Mouse (Mus musculus) forebrain, embryonic 12.5 days (tissue): ENCODE results near the gene Sri. TPM values are rescaled to one million over a fixed set of nuclear protein-coding genes. Genes with fewer than 3 reads are reported as not detected.

ENCODE experiments used
- ATAC-seq: fragments of 200-750 bp; cut with Nextera tagmentation; 2 replicates; pipeline ENCODE4 v1.8.0; 2017; ENCODE audit warnings: moderate TSS enrichment; ENCODE audit not compliant: low FRiP score
- H3K27ac ChIP-seq: fragments of 300-500 bp; sonication (generic); 2 replicates; pipeline ENCODE4 v1.5.1; 2016; ENCODE audit warnings: mild to moderate bottlenecking
- H3K27me3 ChIP-seq: fragments of 300-500 bp; sonication (generic); 2 replicates; pipeline ENCODE4 v1.6.1; 2016; ENCODE audit warnings: mild to moderate bottlenecking
- H3K36me3 ChIP-seq: fragments of 300-500 bp; sonication (generic); replicated peaks from 2 replicates; pipeline ENCODE4 v1.6.1; 2016; ENCODE audit warnings: mild to moderate bottlenecking
- H3K4me1 ChIP-seq: fragments of 300-500 bp; sonication (generic); 2 replicates; pipeline ENCODE4 v1.6.1; 2016
- H3K4me2 ChIP-seq: fragments of 300-500 bp; sonication (generic); 2 replicates; pipeline ENCODE4 v1.6.1; 2016; ENCODE audit warnings: mild to moderate bottlenecking, moderate library complexity
- H3K4me3 ChIP-seq: fragments of 300-500 bp; sonication (generic); replicated peaks from 2 replicates; pipeline ENCODE4 v1.5.1; 2016; ENCODE audit warnings: mild to moderate bottlenecking
- H3K9ac ChIP-seq: fragments of 300-500 bp; sonication (generic); 2 replicates; pipeline ENCODE4 v1.6.1; 2016; ENCODE audit warnings: mild to moderate bottlenecking
- H3K9me3 ChIP-seq: fragments of 300-500 bp; sonication (generic); 2 replicates; pipeline ENCODE4 v1.6.1; 2016
- WGBS: fragments of 180-500 bp; shearing (Covaris S2); methylation state at CpG from one replicate; pipeline ENCODE4 v1.1.7; 2016; 5-methylcytosine and 5-hydroxymethylcytosine counted together
- polyA plus RNA-seq: library from polyadenylated mRNA; unstranded; fragments of >200 nt; fragmentation: Nextera tagmentation; extraction: Ambion mirVana; gene quantifications from 2 replicates; pipeline ENCODE4 v1.2.1, GENCODE M21; 2016

Gene Sri
- polyA plus RNA-seq, 1 experiment from 2014 or later, result 145 TPM

- ATAC-seq, result no peak
- H3K27ac ChIP-seq, result no peak overlapping the region
- WGBS, result 73% methylated on average over 6 of the region's 6 CpGs
These were observed 17.3 kb downstream of the Sri start for GRCm38 (mm10) chr5:8063207-8063606.

GRCm38 (mm10) chr5:8073406-8073805 is 27.5 kb downstream of the Sri start:
- H3K4me3 ChIP-seq, result no peak overlapping the region
- 88% methylated on average over 9 of the region's 9 CpGs for WGBS
- H3K9me3 ChIP-seq, result no peaks in the 10 kb centered on the region
- no peaks in the 10 kb centered on the region for H3K4me1 ChIP-seq
- ATAC-seq, result no peak
- H3K9ac ChIP-seq, result no peak overlapping the region
- 0 out of 2 replicates have a peak, but pooled peaks cover 3% of the 10 kb centered on the region for H3K36me3 ChIP-seq
- no peak overlapping the region for H3K4me2 ChIP-seq
- no peaks in the 10 kb centered on the region for H3K27me3 ChIP-seq
- no peak overlapping the region for H3K27ac ChIP-seq

More at GRCm38 (mm10) chr5:8063207-8063606, 17.3 kb downstream of the Sri start:
- H3K36me3 ChIP-seq, result peaks cover 45% of the 10 kb centered on the region
- H3K27me3 ChIP-seq, result no peaks in the 10 kb centered on the region
- H3K4me1 ChIP-seq, result no peaks in the 10 kb centered on the region
- H3K4me2 ChIP-seq, result no peak overlapping the region
- no peak overlapping the region for H3K4me3 ChIP-seq
- H3K9ac ChIP-seq, result no peak overlapping the region
- H3K9me3 ChIP-seq, result no peaks in the 10 kb centered on the region

- Histone ChIP-seq H3K36me3 (0 out of 2 replicates have a peak, but pooled peaks cover 3% of the 10 kb centered on the region), H3K4me1 (no peaks in the 10 kb centered on the region), H3K4me2 (no peak overlapping the region), H3K27ac (no peak overlapping the region), H3K9me3 (no peaks in the 10 kb centered on the region), H3K9ac (no peak overlapping the region), H3K27me3 (no peaks in the 10 kb centered on the region), H3K4me3 (no peak overlapping the region)
- 89% methylated on average over 9 of the region's 9 CpGs for WGBS
- no peak for ATAC-seq
These were observed 28.2 kb downstream of the Sri start for GRCm38 (mm10) chr5:8073901-8074561.

- ATAC-seq, result no peak
- Histone ChIP-seq H3K9me3 (no peaks in the 10 kb centered on the region), H3K9ac (no peak overlapping the region), H3K4me1 (no peaks in the 10 kb centered on the region), H3K36me3 (no peaks in the 10 kb centered on the region), H3K27ac (no peak overlapping the region), H3K27me3 (no peaks in the 10 kb centered on the region), H3K4me2 (no peak overlapping the region), H3K4me3 (no peak overlapping the region)
- WGBS, result 91% methylated on average over 8 of the region's 8 CpGs
These were observed 31.6 kb downstream of the Sri start for GRCm38 (mm10) chr5:8077481-8077880.

- no peak overlapping the region for H3K9ac ChIP-seq
- no peaks in the 10 kb centered on the region for H3K36me3 ChIP-seq
- H3K4me1 ChIP-seq, result no peaks in the 10 kb centered on the region
- no peak overlapping the region for H3K4me2 ChIP-seq
- no peak overlapping the region for H3K4me3 ChIP-seq
- no peaks in the 10 kb centered on the region for H3K9me3 ChIP-seq
- ATAC-seq, result no peak
- no peaks in the 10 kb centered on the region for H3K27me3 ChIP-seq
- H3K27ac ChIP-seq, result no peak overlapping the region
- 74% methylated on average over 20 of the region's 20 CpGs for WGBS
These were observed 37.1 kb downstream of the Sri start for GRCm38 (mm10) chr5:8082800-8083509.

GRCm38 (mm10) chr5:8085661-8086060 is 39.8 kb downstream of the Sri start:
- ATAC-seq, result no peak
- no peak overlapping the region for H3K4me2 ChIP-seq
- no peaks in the 10 kb centered on the region for H3K9me3 ChIP-seq
- no peaks in the 10 kb centered on the region for H3K4me1 ChIP-seq
- H3K4me3 ChIP-seq, result no peak overlapping the region
- no peak overlapping the region for H3K27ac ChIP-seq
- H3K27me3 ChIP-seq, result no peaks in the 10 kb centered on the region
- 91% methylated on average over 3 of the region's 3 CpGs for WGBS
- H3K36me3 ChIP-seq, result no peaks in the 10 kb centered on the region
- no peak overlapping the region for H3K9ac ChIP-seq

- no peak for ATAC-seq
- Histone ChIP-seq H3K4me2 (no peak overlapping the region), H3K4me3 (no peak overlapping the region), H3K9me3 (no peaks in the 10 kb centered on the region), H3K4me1 (no peaks in the 10 kb centered on the region), H3K27me3 (no peaks in the 10 kb centered on the region), H3K9ac (no peak overlapping the region), H3K36me3 (no peaks in the 10 kb centered on the region), H3K27ac (no peak overlapping the region)
- WGBS, result 76% methylated on average over 3 of the region's 3 CpGs
These were observed 42.3 kb downstream of the Sri start for GRCm38 (mm10) chr5:8088147-8088546.

GRCm38 (mm10) chr5:8094921-8095320 is 49.0 kb downstream of the Sri start:
- Histone ChIP-seq H3K4me2 (no peak overlapping the region), H3K9me3 (no peaks in the 10 kb centered on the region), H3K4me3 (no peak overlapping the region), H3K27ac (no peak overlapping the region), H3K4me1 (no peaks in the 10 kb centered on the region), H3K9ac (no peak overlapping the region), H3K36me3 (no peaks in the 10 kb centered on the region), H3K27me3 (no peaks in the 10 kb centered on the region)
- WGBS, result 86% methylated on average over 5 of the region's 5 CpGs
- no peak for ATAC-seq

GRCm38 (mm10) chr5:8095689-8096088 is 49.8 kb downstream of the Sri start:
- no peak overlapping the region for H3K4me2 ChIP-seq
- H3K27me3 ChIP-seq, result no peaks in the 10 kb centered on the region
- WGBS, result 91% methylated on average over 1 of the region's 1 CpGs
- no peaks in the 10 kb centered on the region for H3K9me3 ChIP-seq
- no peak overlapping the region for H3K4me3 ChIP-seq
- H3K9ac ChIP-seq, result no peak overlapping the region
- H3K27ac ChIP-seq, result no peak overlapping the region
- H3K36me3 ChIP-seq, result no peaks in the 10 kb centered on the region
- H3K4me1 ChIP-seq, result no peaks in the 10 kb centered on the region
- no peak for ATAC-seq

- 91% methylated on average over 3 of the region's 3 CpGs for WGBS
- H3K36me3 ChIP-seq, result no peaks in the 10 kb centered on the region
These were observed 65.8 kb downstream of the Sri start for GRCm38 (mm10) chr5:8111691-8112090.

GRCm38 (mm10) chr5:8112246-8112645 is 66.4 kb downstream of the Sri start:
- ATAC-seq, result no peak
- 93% methylated on average over 5 of the region's 5 CpGs for WGBS
- no peak overlapping the region for H3K4me2 ChIP-seq

More at GRCm38 (mm10) chr5:8111691-8112090, 65.8 kb downstream of the Sri start:
- H3K4me3 ChIP-seq, result no peak overlapping the region
- H3K4me2 ChIP-seq, result no peak overlapping the region
- no peaks in the 10 kb centered on the region for H3K27me3 ChIP-seq
- H3K4me1 ChIP-seq, result no peaks in the 10 kb centered on the region
- no peak for ATAC-seq
- no peak overlapping the region for H3K27ac ChIP-seq
- H3K9ac ChIP-seq, result no peak overlapping the region
- H3K9me3 ChIP-seq, result no peaks in the 10 kb centered on the region

GRCm38 (mm10) chr5:8116561-8117168 is 70.8 kb downstream of the Sri start:
- no peaks in the 10 kb centered on the region for H3K4me1 ChIP-seq
- 69% methylated on average over 5 of the region's 5 CpGs for WGBS
- no peak overlapping the region for H3K27ac ChIP-seq
- no peak for ATAC-seq
- H3K9ac ChIP-seq, result no peak overlapping the region
- no peak overlapping the region for H3K4me3 ChIP-seq
- H3K9me3 ChIP-seq, result no peaks in the 10 kb centered on the region
- no peaks in the 10 kb centered on the region for H3K36me3 ChIP-seq
- no peaks in the 10 kb centered on the region for H3K27me3 ChIP-seq
- H3K4me2 ChIP-seq, result no peak overlapping the region

More at GRCm38 (mm10) chr5:8112246-8112645, 66.4 kb downstream of the Sri start:
- Histone ChIP-seq H3K27ac (no peak overlapping the region), H3K4me1 (no peaks in the 10 kb centered on the region), H3K9me3 (no peaks in the 10 kb centered on the region), H3K4me3 (no peak overlapping the region), H3K9ac (no peak overlapping the region), H3K27me3 (no peaks in the 10 kb centered on the region), H3K36me3 (no peaks in the 10 kb centered on the region)
